Mouse (Mus musculus) central nervous system, embryonic 11.5 days (tissue): ENCODE data around the gene Gpc2. TPM values are rescaled to one million over a fixed set of nuclear protein-coding genes. Genes with fewer than 3 reads are reported as not detected.

Experiments used
- polyA plus RNA-seq: library from polyadenylated mRNA; depleted of rRNA; stranded (reverse); fragments of >200 nt; gene quantifications from 2 replicates; pipeline ENCODE4 v1.2.3, GENCODE M21; 2012; rRNA removed

Gpc2 gene
- 304 and 321 TPM in 2 replicates for polyA plus RNA-seq

DNA sequence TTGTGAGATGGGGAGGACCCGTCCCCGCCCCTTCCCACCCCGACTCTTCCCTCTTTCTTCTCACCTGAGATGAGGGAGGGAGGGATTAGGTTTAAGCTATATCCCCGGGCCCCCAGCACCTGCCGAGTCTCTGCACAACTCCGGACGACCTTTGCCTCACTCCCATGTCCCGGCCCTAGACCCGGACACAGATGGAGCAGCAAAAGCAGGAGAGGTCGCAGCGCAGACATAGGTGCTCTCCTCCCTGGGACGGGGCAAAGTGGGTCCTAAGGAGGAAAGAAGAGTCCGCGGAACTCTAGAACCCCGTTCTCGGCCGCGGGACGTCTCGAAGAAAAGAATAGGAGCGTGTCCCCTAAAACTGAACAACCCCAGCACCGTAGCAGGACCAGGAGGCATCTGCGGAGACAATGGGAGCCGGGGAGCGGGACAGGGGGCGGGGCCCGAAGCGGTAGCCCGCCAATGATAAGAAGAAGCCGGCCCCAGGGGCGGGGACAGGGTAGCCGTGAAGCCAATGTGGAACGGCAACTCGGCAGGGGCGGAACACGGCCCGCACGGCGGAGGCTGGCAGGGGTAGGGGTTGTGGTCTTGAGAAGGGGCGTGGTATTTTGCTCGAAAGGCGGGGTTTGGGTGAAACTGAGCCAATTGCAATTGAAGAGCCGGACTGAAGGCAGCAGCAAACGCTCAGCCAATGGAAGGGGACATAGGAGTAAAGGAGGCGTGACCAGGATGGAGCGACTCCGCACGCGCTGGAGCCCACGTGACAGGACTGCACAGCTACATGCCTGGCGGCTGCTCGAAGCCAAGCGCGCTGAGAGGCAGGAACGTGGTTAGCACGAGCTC, at the start of gene Gpc2, which contains the start of the genes Gm43720 and Stag3:
Gene Gpc2, minus strand, starts transcription at position 421 of the 840 bp plus-strand sequence.
Gene Gm43720, minus strand, starts transcription at position 374 of the 840 bp plus-strand sequence.
Gene Stag3, plus strand, starts transcription at position 656 of the 840 bp plus-strand sequence.

DNA sequence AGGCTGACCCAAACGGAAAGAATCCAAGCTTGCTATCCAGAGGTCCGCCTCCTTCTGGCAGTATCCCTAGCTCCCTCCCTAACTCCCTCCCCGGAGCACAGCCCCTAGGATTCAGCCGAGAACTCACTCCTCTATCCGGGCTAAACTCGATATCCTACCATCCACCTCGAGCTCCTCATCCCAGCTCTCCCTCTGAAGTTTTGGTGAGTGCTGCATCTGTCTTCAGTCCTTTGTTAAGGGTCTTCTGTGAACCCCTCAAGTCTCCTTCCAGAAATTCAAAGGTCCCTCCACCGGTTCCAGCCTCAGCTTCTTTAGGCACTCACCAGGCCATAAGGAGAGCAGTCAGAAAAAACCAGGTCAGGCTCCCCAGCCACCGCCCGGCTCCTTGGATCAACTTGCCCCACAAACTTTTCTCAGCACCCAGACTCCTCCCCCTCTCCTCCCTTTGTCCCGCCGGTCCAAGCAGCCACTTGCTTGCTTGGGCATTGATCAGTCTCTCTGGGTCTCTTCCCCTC, 7.3 kb downstream of the Gpc2 start, which contains the start of gene Gal3st4:
Gene Gal3st4, minus strand, starts transcription at position 432 of the 515 bp plus-strand sequence.

DNA sequence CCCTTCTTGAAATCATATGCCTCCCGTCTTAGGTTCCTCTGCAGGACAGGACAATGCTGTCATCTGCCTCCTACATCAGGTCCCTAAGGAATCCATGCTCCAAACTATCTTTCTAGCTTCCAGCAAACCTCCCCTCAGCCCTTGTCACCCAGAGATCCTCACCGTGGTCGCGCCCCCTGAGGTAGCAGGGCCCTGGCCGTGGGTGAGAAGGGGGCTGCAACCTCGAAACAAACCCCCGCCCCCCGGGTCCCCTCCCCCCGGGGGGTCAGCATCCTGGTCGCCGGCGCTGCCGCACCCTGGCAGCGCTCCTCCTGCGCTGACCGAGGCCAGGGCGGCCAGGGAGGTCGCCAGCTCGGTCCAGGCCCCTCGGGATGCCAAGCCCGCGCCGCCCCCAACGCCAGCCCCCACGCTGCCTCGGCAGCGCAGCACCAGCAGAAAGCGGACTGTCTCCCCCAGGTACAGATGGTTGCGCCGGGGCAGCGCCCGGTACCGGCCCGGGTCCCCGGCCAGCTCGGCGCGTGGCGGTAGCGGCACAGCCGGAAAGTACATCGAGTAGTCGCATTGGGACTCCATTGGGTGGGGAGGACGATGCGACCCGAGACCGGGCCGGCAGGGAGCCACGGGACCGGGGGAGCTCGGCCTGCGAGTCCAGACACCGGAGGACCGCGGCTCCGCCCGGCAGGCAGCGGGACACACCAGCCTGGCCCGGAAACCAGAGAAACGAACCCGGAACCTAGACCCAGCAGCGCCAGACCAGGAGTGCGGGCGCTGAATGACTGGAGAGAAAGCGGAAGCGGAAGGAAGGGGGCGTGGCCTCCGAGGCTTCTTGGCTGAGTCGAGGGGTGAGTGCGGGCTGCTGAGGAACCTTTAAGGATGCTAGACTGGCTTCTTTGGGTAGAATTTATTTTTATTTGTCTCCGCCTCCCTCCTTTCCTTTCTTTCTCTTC, 16.3 kb downstream of the Gpc2 start, which contains the start of gene BC037034:
Gene BC037034, minus strand, starts transcription at position 774 of the 947 bp plus-strand sequence.

DNA sequence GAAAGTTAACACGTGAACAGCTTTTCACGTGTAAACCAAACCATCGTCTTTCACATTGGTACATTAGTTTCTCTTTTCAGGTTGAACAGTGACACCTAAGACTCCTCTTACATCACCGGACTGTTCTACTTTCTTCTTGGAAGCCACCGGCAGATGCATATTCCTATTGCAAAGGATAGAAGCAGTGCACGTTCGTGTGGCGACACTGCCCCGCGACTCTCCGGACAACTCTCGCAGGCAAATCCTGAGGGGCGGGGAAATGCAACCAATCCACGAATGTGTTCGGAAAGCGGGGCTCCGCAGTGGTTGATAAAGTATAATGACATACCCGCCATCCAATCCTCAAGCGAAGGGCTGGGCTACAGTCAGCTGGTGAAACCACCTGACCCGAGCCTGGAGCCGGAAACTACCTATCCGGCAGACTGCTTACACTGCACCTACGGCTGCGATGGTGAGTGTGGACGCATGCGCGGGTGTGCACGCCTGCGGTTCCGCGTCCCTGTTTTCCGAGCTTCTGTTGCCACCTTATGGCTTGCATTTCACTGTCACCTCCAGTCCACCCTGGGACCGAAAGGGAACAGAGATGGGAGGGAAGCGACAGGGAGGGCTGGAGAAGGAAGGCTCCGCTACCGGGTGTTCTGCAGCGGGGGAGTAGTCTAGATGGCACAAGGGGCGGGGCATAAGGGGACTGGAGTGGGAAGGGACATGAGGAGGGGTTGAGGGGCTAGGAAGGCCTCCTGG, 24.3 kb downstream of the Gpc2 start, which contains the start of gene Lamtor4:
Gene Lamtor4, plus strand, starts transcription at position 130 of the 741 bp plus-strand sequence.

DNA sequence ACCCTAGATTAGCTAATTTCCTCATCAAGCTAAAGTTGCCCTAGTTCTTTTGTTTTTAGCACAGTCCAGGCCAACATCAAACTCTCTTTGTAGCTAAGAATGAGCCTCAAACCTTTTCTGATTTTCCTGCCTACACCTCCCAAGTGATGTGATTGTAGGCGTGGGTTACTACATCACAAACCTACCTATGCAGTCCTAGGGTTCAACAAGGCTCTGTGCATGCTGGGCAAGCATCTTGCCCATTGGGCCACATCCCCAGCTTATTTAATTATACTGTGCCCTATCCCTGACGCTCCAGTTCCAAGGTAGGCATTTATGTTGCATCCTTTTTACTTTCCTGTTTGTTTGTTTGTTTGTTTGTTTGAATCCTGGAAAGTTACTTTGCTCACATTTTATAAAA, 54.1 kb downstream of the Gpc2 start, which contains the start of gene Nxpe5:
Gene Nxpe5, plus strand, starts transcription at position 199 of the 400 bp plus-strand sequence.

Other genes starting within 250 kb of the Gpc2 start
- gene Smok3c, start 226.8 kb downstream of the Gpc2 start, polyA plus RNA-seq = not detected in 2 replicates
- gene Zkscan1, start 194.9 kb downstream of the Gpc2 start, polyA plus RNA-seq = 16.0 and 21.4 TPM in 2 replicates
- gene Zscan21, start 163.1 kb downstream of the Gpc2 start, polyA plus RNA-seq = 60.7 and 72.1 TPM in 2 replicates
- gene Zfp113, start 124.3 kb downstream of the Gpc2 start, polyA plus RNA-seq = 15.0 and 20.4 TPM in 2 replicates
- gene Cops6, start 118.9 kb downstream of the Gpc2 start, polyA plus RNA-seq = 98.2 and 167 TPM in 2 replicates
- gene Ap4m1, start 108.0 kb downstream of the Gpc2 start, polyA plus RNA-seq = 50.7 and 67.8 TPM in 2 replicates
- 257 and 285 TPM in 2 replicates for gene Mcm7, start 107.6 kb downstream of the Gpc2 start, polyA plus RNA-seq
- 79.7 and 99.7 TPM in 2 replicates for gene Taf6, start 92.6 kb downstream of the Gpc2 start, polyA plus RNA-seq
- 53.3 and 94.0 TPM in 2 replicates for gene Cnpy4, start 92.5 kb downstream of the Gpc2 start, polyA plus RNA-seq
- 7.2 and 12.9 TPM in 2 replicates for gene Mblac1, start 85.7 kb downstream of the Gpc2 start, polyA plus RNA-seq
- gene Nxpe5, start 54.1 kb downstream of the Gpc2 start, polyA plus RNA-seq = not detected in 2 replicates
- gene Lamtor4, start 24.5 kb downstream of the Gpc2 start, polyA plus RNA-seq = 73.2 and 79.4 TPM in 2 replicates
- 72.1 and 73.9 TPM in 2 replicates for gene BC037034, start 16.0 kb downstream of the Gpc2 start, polyA plus RNA-seq
- gene Gal3st4, start 7.2 kb downstream of the Gpc2 start, polyA plus RNA-seq = 1.7 and 2.7 TPM in 2 replicates
- gene Gm43720, start within 50 bp of the Gpc2 start, polyA plus RNA-seq = 0.26 and 0.72 TPM in 2 replicates
- gene Stag3, start 235 bp upstream of the Gpc2 start, polyA plus RNA-seq = 6.9 and 11.9 TPM in 2 replicates
- gene Pvrig, start 62.0 kb upstream of the Gpc2 start, polyA plus RNA-seq = 0.08 and 0.09 TPM in 2 replicates
- gene Zfp157, start 161.5 kb upstream of the Gpc2 start, polyA plus RNA-seq = 26.5 and 34.9 TPM in 2 replicates